Mouse (Mus musculus) left cerebral cortex, postnatal 14 days (tissue): ENCODE measurements at regions not wholly inside any gene's neighbourhood (a gene's known extent, or its start where the extent isn't known, plus 50 kb on each side); places are given as distances from the start of the nearest gene placed in this dataset.

Source experiments
- DNase-seq, 2 experiments: peaks; one replicate each; pipeline ENCODE4 v3.0.0; 2021 to 2022; ENCODE audit warnings: low spot score in 2 of 2, mixed read lengths in 1 of 2
- intact Hi-C: fragments of 180-260 bp; cut with DNase I; formaldehyde crosslinking; loops from one replicate; pipeline ENCODE4 v1.15.1; 2025

DNA sequence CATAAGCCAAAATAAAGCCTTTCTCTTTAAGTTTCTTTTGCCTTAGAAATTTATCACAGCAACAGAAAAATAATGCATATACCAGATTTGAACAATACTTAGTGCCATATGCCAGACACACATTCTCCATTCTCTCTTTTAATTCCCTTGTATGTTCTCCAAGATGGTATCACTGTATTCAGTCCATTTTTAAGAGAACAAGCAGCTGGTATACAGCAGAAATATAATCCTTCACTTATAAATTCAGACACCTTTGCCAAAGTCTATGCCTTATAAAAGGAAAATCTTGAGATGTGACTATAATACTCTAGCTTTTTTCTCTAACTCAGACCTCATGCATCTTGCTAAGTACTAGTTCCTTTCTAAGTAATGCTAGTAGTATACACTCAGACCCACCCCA is 324.4 kb upstream of the Rag2 start:
- intact Hi-C loops = no loop called here

DNA sequence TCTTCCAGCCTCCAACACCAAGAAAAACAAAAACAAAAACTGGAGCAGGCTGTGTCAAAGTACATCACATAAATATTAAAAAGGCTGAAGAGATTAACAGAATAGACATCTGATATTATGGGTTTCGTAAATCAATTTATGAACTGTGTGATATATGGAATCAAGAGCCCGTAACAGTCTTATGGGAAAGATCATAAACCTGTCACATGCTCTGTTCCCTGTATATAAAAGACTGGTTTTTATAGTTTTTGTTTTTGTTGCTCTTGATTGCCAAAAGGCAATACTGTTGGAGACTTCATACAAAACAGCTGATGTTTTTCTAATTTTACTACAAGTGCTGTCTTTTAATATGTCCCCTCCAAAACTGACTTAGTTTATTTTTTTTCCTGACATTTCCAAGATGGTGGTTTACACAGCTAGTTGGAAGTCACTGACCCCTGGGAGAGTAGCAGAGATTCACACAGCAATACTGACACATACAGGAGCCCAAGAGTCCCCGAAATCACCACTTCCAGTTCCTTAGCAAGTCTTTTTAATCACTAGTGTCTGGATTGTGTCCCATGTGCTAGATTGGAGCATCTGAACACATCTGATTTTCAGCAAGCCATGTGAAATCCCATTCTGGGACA is 303.1 kb upstream of the Rag2 start:
- DNase-seq = no peak
- intact Hi-C loops = no loop called here

More for the DNA sequence above, 324.4 kb upstream of the Rag2 start:
- DNase-seq = peak in 1 of 2 experiments; percentile 19

DNA sequence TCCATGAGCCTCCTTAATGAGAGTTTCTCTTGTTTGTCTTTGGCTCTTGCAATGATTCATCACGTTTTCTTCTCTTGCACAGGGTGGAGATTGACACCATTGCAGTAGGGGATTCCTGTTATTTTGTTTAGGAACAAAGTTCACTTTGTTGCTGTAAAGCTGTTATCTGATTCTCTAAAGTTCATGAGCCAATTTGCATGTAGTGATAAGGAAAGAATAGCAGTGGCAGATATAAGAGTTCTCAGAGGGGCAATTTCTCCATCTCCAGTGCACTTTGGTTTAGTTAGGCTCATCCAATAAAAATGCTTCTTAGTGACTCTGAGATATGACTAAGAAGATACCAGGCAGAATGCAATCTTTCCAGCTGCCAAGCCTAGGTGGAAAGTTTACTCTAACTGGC is 267.8 kb upstream of the Rag2 start:
- no peak for DNase-seq
- intact Hi-C loops = no loop called here

DNA sequence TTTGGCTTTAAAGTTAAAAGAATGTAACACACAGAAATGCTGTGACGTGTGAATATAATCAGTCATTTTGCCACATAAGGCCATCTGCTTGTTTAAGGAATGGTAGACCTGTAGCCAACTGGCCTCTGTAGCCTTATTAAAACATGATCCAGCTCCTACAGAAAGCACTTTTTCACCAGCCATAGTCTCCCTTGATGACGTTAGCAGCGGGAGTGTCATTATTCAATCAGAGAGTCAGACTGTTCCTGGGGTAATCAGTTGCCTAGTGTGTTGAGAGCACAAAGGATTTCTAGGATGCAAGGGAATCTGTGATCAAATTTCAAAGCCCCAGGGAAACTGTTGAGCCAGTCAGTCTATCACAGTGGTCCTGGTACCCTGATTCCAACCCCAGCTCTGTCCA is 260.3 kb upstream of the Rag2 start:
- DNase-seq = no peak
- intact Hi-C loops = no loop called here

DNA sequence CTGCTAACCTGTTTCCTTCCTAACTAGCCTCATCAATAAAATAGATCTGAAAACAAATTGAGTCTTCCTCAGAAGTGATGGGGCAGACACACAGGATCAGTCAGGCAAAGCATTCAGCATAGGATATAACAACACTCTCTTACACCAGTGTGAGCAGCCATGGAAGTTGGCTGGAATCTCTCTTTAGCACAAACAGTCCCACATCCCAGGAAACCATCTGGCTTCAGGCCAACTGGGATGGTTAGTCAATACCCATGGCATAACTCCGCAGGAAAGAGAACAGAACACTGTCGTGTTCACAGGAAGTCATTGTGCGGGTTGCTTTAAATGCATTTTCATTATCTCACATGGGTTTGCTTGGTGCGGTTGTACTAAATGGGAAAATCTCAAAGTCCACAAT is 256.2 kb upstream of the Rag2 start:
- DNase-seq = peak in 1 of 2 experiments; percentile 5
- intact Hi-C loops = no loop called here

DNA sequence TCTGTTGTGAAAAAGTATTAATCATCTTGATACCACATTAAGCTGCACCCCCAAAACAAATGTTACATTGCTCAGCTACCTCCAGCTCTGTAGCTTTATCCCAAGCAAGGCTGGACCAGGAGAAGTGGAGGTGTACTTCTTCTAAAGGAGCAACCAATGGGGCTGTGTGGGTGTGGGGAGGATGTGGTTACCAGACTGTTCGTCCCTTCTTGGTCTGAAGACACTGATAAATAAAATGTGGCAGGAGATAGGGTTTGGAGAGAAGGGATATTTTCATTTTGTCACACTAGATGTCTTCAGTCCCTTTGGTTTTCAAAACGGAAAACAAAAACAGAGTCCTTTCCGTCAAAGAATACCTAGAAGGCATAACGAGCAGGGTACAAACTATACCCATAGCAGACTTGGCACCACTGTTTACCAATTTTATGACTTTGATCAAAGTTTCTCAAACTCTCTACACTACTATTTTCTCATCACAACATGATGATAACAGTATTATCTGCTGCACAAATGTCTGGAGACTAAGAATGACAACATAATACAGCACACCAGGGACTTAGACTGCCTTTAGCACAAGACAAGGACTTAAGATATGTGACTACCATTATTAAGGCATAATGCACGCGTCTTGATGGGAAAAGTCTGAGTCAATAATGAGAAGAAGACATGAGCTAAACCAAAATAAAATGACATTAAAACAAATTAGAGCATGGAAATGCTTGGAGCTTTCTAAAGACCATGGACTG is 253.4 kb upstream of the Rag2 start:
- intact Hi-C loops = no loop called here
- DNase-seq = no peak

DNA sequence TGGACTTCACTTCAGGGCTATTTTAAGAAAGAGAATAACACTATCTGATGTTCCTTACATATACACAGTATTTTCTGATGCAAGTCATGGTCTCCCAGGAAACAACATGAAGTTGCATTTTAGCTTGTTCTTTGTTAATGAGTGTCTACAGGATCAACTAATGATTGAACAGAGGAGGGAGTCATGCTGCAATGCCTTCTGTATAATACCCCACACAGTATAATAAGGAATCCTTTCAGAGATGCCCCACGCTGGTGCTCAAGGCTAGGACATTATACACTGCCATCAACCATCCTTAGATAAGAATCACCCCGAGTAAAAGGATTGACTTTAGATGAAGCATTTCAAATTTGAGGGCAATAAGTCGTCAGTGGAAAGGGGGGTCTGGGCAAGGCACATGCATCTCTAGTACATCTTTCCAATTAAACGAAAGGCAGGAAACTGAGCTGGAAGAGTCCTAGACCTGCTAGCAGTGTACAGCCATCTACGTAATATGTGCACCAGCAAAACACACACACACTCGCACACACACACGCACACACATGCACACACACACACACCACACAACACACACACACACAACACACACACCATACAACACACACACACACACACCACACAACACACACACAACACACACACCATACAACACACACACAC is 252.6 kb upstream of the Rag2 start:
- no peak for DNase-seq
- intact Hi-C loops = no loop called here

DNA sequence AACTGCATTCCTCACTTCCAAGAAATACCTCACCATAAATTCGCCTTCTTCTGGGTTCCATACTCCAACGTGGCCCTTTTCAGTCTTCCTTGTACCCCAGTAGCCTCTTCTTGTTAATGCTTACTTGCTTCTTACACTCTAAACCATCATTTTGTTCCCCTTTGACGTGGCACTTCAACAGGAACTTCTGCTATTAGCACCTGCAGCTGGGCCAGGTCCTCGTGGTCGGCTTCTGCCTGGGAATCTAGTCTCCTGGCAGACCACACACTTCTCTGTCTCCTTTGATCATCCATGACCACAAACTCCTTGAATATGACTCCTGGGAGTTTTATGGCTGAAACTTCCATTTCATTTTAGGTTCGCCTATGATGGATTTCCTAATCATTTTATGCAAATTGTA is 243.9 kb upstream of the Rag2 start:
- intact Hi-C loops = no loop called here
- DNase-seq = no peak

DNA sequence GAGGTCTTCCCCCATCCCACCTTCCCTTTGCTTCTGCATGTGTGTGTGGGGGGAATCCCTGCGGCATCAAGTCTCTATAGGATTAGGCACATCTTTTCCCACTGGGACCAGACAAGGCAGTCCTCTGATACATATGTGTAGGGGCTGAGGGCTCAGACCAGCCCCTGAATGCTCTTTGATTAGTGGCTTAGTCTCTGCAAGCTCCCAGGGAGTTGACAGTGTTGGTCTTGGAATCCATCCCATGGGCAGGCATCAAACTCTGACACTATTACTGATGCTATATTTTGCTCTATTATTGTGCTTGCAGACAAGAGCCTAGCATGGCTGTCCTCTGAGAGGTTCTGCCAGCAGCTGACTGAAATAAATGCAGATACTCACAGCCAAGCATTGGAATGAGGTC is 209.5 kb upstream of the Rag2 start:
- intact Hi-C loops = no loop called here
- no peak for DNase-seq

DNA sequence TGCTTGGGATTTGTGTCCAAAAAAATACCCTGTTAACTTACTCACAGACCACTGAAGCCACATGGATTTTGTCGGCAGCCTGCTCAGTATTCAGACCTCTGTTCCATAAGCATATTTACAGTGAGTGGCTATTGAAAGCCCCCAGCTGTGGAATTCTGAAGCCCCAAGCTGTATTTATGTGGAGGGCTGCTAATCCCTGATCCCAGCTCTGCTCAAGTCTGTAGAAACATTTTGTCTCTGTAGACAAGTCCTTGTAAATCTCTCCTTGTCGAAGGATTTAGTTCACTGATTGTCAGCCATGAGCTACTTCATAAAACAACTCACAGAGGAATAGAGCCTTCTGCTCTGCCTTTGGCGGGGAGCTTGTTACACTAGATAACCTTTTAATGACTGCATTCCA is 207.8 kb upstream of the Rag2 start:
- intact Hi-C loops = no loop called here
- DNase-seq = no peak

DNA sequence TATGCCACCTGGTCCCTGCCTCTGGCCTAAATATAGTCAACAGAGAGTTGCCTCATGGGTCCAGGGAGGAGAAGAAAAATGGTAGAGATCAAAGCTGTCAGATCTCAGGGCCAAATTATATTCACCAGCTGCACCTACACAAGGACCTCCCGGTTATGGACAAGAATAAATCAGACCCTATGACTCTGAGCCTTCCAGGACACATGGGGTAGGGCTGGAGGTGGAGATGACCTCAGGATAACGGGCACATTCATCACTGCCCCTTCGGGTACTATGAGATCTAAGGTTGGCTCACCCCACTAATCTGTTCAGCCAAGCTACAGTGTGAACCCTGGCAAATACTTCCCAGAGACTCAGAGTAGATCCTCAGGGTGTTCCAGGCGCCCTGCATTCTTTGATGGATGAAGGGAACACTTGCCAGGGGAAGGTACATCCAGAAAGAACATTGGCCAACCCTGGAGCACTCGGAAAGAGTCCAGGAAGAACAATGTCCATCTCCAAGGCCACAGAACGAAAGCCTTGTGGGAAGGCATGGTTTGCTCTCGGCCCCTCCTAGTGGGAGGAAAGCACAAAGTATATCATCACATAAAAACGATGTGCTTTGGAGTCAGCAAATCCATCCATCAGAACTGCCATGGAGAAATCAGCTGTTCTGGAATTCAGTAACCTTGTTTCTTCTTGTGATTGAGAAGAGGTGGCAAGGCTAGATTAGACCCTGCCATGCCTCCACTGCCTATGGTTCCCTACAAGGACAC is 191.2 kb upstream of the Rag2 start:
- no peak for DNase-seq
- intact Hi-C loops = no loop called here

DNA sequence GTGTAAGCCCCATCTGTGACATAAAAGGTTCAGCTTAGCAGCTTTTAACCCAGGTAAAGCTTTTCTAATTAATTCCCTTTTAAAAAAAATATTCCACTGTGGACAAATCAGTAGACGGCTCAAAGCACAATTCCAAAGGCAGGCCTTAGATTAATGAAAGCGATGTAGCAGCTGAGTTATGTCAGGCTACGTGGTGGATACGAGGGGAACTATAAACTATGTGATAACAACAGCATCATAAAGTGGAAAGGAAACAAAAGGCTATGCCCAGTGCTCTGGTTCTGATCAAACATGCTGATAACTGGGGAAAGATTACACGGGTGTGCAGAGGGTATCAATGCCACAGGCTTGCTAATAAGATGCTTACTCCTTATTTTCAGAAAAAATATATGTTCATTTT is 184.3 kb upstream of the Rag2 start:
- intact Hi-C loops = no loop called here
- no peak for DNase-seq

DNA sequence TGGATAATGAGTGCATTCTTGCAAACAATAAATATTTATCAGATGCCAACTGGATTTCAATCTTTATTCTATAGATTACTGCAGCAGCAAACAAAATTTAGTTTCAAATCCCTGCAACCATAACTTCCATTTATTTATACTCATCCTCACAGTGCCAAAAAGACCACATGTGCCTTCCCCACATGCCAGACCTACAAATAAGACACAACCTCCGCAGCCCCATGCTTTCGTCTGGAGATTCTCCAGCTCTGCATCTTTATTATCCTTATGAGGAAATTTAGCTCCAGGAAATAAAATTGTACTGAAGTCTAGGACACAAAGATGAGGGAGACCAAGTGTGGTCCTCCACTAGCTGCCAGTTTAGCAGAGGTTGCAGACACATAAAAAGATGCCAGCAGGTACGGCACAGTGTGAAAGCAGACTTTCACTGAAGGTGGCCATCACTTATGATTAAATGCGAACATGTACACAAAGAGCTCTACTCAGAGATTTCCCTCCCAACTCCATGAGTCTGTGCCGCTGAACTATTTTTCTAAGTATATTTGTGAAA is 183.4 kb upstream of the Rag2 start:
- intact Hi-C loops = no loop called here
- DNase-seq = peak; percentile 14 to 43

DNA sequence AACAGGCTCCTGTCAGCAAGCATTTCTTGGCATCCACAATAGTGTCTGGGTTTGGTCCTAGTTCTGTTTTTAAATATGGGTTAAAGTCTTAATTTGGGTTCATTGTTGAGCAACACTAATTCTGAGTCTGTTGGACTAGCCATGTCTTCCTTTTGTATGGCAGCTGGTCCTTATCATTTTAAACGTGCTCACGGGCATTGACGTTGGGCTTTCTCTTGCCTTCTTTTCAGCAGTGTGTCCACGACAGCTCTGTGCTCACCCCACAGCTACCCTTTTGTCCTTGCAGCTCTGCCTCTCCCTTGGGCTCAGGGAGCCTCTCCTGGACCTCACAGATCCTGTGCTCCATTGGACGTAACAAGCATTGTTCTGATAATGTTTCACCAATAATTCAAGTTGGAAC is 168.9 kb upstream of the Rag2 start:
- intact Hi-C loops = no loop called here
- no peak for DNase-seq

DNA sequence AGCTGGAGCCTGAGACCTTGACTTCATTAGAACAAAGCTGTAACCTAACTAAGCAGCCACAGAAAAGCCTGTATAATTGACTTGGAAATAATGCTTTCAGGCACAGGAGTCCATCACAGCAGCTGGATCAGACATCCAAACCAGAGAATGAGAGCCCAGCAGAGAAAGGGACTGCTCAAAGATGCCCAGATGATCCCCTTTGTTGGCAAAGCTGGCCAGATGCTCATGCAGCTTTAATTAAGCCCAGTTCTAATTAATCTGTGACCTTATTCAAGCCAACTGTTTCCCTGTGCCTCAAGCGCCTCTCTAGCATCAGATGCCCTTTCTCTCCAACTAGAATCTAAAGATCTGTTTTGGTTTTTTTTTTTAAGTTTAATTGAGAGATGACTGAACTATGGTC is 165.6 kb upstream of the Rag2 start:
- intact Hi-C loops = no loop called here
- DNase-seq = no peak

DNA sequence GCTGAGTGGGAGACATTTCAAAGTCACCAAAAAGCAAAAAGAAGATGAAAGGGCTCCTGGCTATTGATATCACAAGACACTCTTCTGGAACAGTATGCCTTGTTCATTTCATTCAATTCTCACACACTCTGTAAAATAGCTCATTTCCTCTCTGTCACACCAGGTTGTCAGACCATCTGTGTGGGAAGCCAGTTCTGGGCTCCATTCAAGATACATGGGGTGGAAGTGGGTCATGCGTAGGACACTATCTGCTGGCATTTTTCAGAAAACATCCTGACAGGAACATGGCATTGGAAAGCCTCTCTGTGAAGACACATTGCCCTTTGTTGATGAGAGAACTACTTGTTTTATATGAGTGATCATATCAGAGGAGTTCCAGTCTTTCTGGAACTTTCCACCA is 162.1 kb upstream of the Rag2 start:
- no peak for DNase-seq
- intact Hi-C loops = no loop called here

DNA sequence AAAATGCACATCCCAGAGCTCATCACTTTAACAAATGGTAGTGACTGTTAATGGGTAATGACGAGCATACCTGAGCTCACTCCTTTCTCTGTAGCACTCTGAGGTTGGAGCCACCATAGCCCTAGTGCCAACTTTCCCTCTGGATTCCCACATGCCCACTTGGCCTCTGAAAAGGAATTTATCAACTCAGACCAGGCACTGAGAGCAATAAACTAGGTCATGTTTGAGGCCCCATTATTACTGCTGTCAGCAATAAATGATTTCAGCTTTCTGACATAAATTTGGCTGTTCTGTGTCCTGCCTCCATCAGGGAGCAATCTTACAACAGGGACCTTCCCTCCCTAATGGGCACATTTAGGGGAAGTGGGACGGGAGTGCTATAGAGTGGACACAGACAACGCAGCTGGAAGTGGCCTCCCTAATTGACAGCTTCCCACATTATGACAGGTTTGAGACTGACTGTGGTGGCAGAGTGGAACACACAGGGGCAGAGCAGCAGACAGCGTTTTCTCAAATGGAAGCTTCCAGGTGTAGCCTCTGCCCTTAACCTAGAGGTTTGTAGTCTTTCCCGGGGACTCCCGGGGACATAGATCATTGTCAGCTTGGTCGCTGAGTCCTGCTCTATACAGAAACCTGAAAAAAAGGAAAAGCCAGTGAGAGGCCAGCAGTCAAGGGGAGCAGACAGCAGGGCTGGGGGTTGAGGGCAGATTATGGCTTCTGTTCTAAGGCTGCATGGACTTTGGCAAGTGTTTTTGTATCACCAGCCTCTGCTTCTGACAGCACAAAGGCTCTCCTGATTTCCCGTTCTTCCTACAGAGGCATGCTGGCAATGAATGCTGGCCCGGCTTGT is 160.0 kb upstream of the Rag2 start:
- intact Hi-C loops = no loop called here

DNA sequence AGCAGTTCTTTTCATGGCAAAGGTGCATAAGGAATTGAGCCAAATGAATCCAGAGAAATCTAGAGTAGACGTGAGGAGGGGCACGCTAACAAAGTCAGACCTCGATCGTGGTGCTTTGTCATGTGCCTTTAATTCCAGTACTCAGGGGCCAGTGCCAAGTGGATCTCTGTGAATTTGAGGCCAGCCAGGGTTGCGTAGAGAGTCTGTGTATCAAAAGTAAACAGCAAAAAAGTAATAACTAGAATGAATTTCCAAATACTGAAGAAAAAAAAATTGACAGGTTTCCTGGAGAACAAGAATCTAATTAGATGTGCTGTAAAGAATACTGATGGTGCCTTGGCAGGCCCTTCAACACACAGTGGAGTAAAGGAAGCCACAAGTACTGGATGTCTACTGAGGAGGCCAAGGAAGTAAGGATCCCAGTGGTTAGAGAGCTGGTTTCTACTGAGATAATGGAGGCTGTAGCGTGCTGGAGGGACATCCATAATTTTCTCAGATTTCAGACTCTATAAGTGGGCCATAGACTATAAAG is 153.9 kb upstream of the Rag2 start:
- DNase-seq = no peak
- intact Hi-C loops = loop anchor here (5.0 kb wide), 1 partner anchor 182 kb away; no protein-coding TSS in a partner anchor

More for the DNA sequence above, 160.0 kb upstream of the Rag2 start:
- no peak for DNase-seq
